Mouse (Mus musculus): ENCODE data around the gene Apoc1.
"Not testable (repeated sequence)": the region's sequence is repeated elsewhere in the genome, so short reads cannot be mapped to it uniquely, and the experiment has no call there.

The Apoc1 gene

GRCm38 (mm10) chr7:19688611-19689010 lies 3.8 kb downstream of the Apoc1 start:
- in situ Hi-C loops (cut with MboI; ENCODE audit: unreplicated experiment in 2 of 2) = no loop called here

GRCm38 (mm10) chr7:19688101-19688500 lies 4.4 kb downstream of the Apoc1 start:
- in situ Hi-C loops (cut with MboI; ENCODE audit: unreplicated experiment in 2 of 2) = no loop called here

- in situ Hi-C loops (cut with MboI; ENCODE audit: unreplicated experiment in 2 of 2) = not testable (repeated sequence)
These were observed 5.4 kb downstream of the Apoc1 start for GRCm38 (mm10) chr7:19686927-19687583.

GRCm38 (mm10) chr7:19686521-19686920 lies 5.9 kb downstream of the Apoc1 start:
- in situ Hi-C loops (cut with MboI; ENCODE audit: unreplicated experiment in 2 of 2) = no loop called here

- in situ Hi-C loops (cut with MboI; ENCODE audit: unreplicated experiment in 2 of 2) = no loop called here
These were observed 7.1 kb downstream of the Apoc1 start for GRCm38 (mm10) chr7:19685374-19685773.

GRCm38 (mm10) chr7:19683771-19684201 lies 8.7 kb downstream of the Apoc1 start:
- in situ Hi-C loops (cut with MboI; ENCODE audit: unreplicated experiment in 2 of 2) = no loop called here

- in situ Hi-C loops (cut with MboI; ENCODE audit: unreplicated experiment in 2 of 2) = no loop called here
These were observed 9.5 kb downstream of the Apoc1 start for GRCm38 (mm10) chr7:19682979-19683378.

GRCm38 (mm10) chr7:19681202-19681694 lies 11.2 kb downstream of the Apoc1 start, which contains the start of the genes Gm44805 and Apoc4:
Gene Gm44805 (minus strand): TSS chr7:19681423.
Gene Apoc4 (minus strand): TSS chr7:19681479.
- in situ Hi-C loops (cut with MboI; ENCODE audit: unreplicated experiment in 2 of 2) = no loop called here

- in situ Hi-C loops (cut with MboI; ENCODE audit: unreplicated experiment in 2 of 2) = no loop called here
These were observed 11.8 kb downstream of the Apoc1 start for GRCm38 (mm10) chr7:19680702-19681101.

GRCm38 (mm10) chr7:19678901-19679300 lies 13.6 kb downstream of the Apoc1 start:
- in situ Hi-C loops (cut with MboI; ENCODE audit: unreplicated experiment in 2 of 2) = no loop called here

GRCm38 (mm10) chr7:19677872-19678271 lies 14.6 kb downstream of the Apoc1 start, which contains the start of gene Apoc2:
Gene Apoc2 (minus strand): TSS chr7:19677941.
- in situ Hi-C loops (cut with MboI; ENCODE audit: unreplicated experiment in 2 of 2) = no loop called here

GRCm38 (mm10) chr7:19676662-19677061 lies 15.8 kb downstream of the Apoc1 start:
- in situ Hi-C loops (cut with MboI; ENCODE audit: unreplicated experiment in 2 of 2) = no loop called here

GRCm38 (mm10) chr7:19675824-19676223 lies 16.6 kb downstream of the Apoc1 start:
- in situ Hi-C loops (cut with MboI; ENCODE audit: unreplicated experiment in 2 of 2) = no loop called here

- in situ Hi-C loops (cut with MboI; ENCODE audit: unreplicated experiment in 2 of 2) = no loop called here
These were observed 19.3 kb downstream of the Apoc1 start for GRCm38 (mm10) chr7:19673083-19673699.

- in situ Hi-C loops (cut with MboI; ENCODE audit: unreplicated experiment in 2 of 2) = no loop called here
These were observed 20.9 kb downstream of the Apoc1 start for GRCm38 (mm10) chr7:19671511-19671910.

GRCm38 (mm10) chr7:19668947-19669721 lies 23.3 kb downstream of the Apoc1 start:
- in situ Hi-C loops (cut with MboI; ENCODE audit: unreplicated experiment in 2 of 2) = loop anchor here (5.0 to 10.0 kb wide), 6 partner anchors 33 to 203 kb away; partner anchors contain the start of gene Cblc (in 1 of the 2)

GRCm38 (mm10) chr7:19667434-19667833 lies 25.0 kb downstream of the Apoc1 start:
- in situ Hi-C loops (cut with MboI; ENCODE audit: unreplicated experiment in 2 of 2) = loop anchor here (5.0 to 10.0 kb wide), 6 partner anchors 35 to 205 kb away; partner anchors contain the start of gene Cblc (in 1 of the 2)

GRCm38 (mm10) chr7:19666750-19667149 lies 25.7 kb downstream of the Apoc1 start:
- in situ Hi-C loops (cut with MboI; ENCODE audit: unreplicated experiment in 2 of 2) = loop anchor here (5.0 to 10.0 kb wide), 6 partner anchors 36 to 206 kb away; partner anchors contain the start of gene Cblc (in 1 of the 2)

GRCm38 (mm10) chr7:19664955-19665841 lies 27.3 kb downstream of the Apoc1 start, which contains the start of gene Clptm1:
Gene Clptm1 (minus strand): TSS chr7:19665033.
- in situ Hi-C loops (cut with MboI; ENCODE audit: unreplicated experiment in 2 of 2) = loop anchor here (5.0 to 10.0 kb wide), 6 partner anchors 37 to 207 kb away; partner anchors contain the start of gene Cblc (in 1 of the 2)
